Mouse (Mus musculus) intestine, embryonic 16.5 days (tissue): ENCODE measurements around the gene Ferd3l. TPM values are rescaled to one million over a fixed set of nuclear protein-coding genes. Genes with fewer than 3 reads are reported as not detected.

ENCODE experiments used
- ATAC-seq: fragments of 200-750 bp; cut with Nextera tagmentation; 2 replicates; pipeline ENCODE4 v1.8.0; 2017; ENCODE audit warnings: moderate TSS enrichment, moderate library complexity
- H3K27ac ChIP-seq: fragments of 300-500 bp; sonication (generic); 2 replicates; pipeline ENCODE4 v1.5.1; 2014; ENCODE audit warnings: mild to moderate bottlenecking, low read length
- H3K27me3 ChIP-seq: fragments of 300-500 bp; sonication (generic); replicated peaks from 2 replicates; pipeline ENCODE4 v1.6.1; 2014; ENCODE audit warnings: low read length, control low read depth, mixed read lengths; ENCODE audit not compliant: control insufficient read depth, insufficient read depth
- H3K36me3 ChIP-seq: fragments of 300-500 bp; sonication (generic); 2 replicates; pipeline ENCODE4 v1.6.1; 2014; ENCODE audit warnings: low read length, control low read depth; ENCODE audit not compliant: control insufficient read depth, insufficient read depth
- H3K4me1 ChIP-seq: fragments of 300-500 bp; sonication (generic); 2 replicates; pipeline ENCODE4 v1.6.1; 2014; ENCODE audit warnings: low read length, control low read depth, mixed read lengths; ENCODE audit not compliant: control insufficient read depth, insufficient read depth
- H3K4me2 ChIP-seq: fragments of 300-500 bp; sonication (generic); 2 replicates; pipeline ENCODE4 v1.6.1; 2014; ENCODE audit warnings: low read depth, low read length, control low read depth
- H3K4me3 ChIP-seq: fragments of 300-500 bp; sonication (generic); 2 replicates; pipeline ENCODE4 v1.5.1; 2014; ENCODE audit warnings: mild to moderate bottlenecking, low read length
- H3K9ac ChIP-seq: fragments of 300-500 bp; sonication (generic); 2 replicates; pipeline ENCODE4 v1.6.1; 2014; ENCODE audit warnings: low read depth, low read length
- H3K9me3 ChIP-seq: fragments of 300-500 bp; sonication (generic); 2 replicates; pipeline ENCODE4 v1.6.1; 2016; ENCODE audit warnings: low read length, control low read depth; ENCODE audit not compliant: control insufficient read depth
- WGBS: fragments of 180-500 bp; shearing (Covaris S2); extraction: QIAGEN DNeasy Blood & Tissue Kit; methylation state at CpG from one replicate; pipeline ENCODE4 v1.1.7; 2014; 5-methylcytosine and 5-hydroxymethylcytosine counted together
- polyA plus RNA-seq: library from polyadenylated mRNA; unstranded; fragments of >200 nt; fragmentation: Nextera tagmentation; extraction: Ambion mirVana; gene quantifications from 2 replicates; pipeline ENCODE4 v1.2.1, GENCODE M21; 2015

Ferd3l gene
- polyA plus RNA-seq, 1 experiment from 2014 or later, result not detected

GRCm38 (mm10) chr12:33956576-33957399 is 28.6 kb downstream of the Ferd3l start:
- no peak overlapping the region for H3K27ac ChIP-seq
- H3K36me3 ChIP-seq, result no peaks in the 10 kb centered on the region
- peak overlapping the region; percentile 83 for H3K4me2 ChIP-seq
- H3K9ac ChIP-seq, result peak overlapping the region; percentile 57
- WGBS, result 2% methylated on average over 41 of the region's 43 CpGs
- peak overlapping the region; percentile 64 for H3K4me3 ChIP-seq
- H3K9me3 ChIP-seq, result no peaks in the 10 kb centered on the region
- ATAC-seq, result peak; percentile 43
- H3K4me1 ChIP-seq, result peaks cover 20% of the 10 kb centered on the region; the same call in 1 of the 2 replicates
- H3K27me3 ChIP-seq, result peaks cover 55% of the 10 kb centered on the region

DNA sequence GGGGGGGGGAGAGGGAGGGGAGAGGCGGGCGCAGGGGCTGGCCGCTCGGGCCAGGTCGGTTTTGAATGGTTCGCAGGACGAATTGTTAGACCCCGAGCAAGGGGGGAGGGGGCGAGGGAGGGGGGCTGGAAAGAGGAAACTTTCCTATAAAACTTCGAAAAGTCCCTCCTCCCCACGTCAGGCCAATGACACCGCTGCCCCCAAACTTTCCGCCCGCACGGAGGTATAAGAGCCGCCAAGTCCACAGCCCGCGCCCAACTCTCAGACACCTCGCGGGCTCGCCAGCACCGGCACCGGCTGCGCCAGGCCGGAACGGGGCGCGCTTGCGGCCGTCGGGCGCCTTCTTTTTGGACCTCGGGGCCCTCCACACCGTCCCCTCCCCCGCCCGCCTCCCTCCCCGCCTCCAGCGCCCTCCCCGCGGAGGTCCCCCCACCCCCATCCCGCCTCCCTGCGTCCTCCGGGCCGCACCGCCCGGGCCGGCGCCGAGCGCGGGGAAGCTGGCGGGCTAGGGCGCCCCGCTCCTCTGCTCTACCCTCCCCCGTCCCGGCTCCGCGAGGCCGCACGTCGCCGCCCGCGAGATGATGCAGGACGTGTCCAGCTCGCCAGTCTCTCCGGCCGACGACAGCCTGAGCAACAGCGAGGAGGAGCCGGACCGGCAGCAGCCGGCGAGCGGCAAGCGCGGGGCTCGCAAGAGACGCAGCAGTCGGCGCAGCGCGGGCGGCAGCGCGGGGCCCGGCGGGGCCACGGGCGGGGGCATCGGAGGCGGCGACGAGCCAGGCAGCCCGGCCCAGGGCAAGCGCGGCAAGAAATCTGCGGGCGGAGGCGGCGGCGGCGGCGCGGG is 29.4 kb downstream of the Ferd3l start, which contains the start of gene Twist1:
TSS of gene Twist1 (plus strand) at position 272 of the 841 bp plus-strand sequence.
- H3K4me1 ChIP-seq, result peaks cover 20% of the 10 kb centered on the region; the same call in 1 of the 2 replicates
- peak; percentile 81 for ATAC-seq
- H3K36me3 ChIP-seq, result no peaks in the 10 kb centered on the region
- WGBS, result under 1% methylated on average over 89 of the region's 105 CpGs
- peak within 1 kb of the TSS; percentile 83 for H3K4me2 ChIP-seq
- no peaks in the 10 kb centered on the region for H3K9me3 ChIP-seq
- peak within 1 kb of the TSS; percentile 23; the same call in 1 of the 2 replicates for H3K27ac ChIP-seq
- H3K27me3 ChIP-seq, result peaks cover 58% of the 10 kb centered on the region
- peak within 1 kb of the TSS; percentile 72 for H3K9ac ChIP-seq
- H3K4me3 ChIP-seq, result peak within 1 kb of the TSS; percentile 64

DNA sequence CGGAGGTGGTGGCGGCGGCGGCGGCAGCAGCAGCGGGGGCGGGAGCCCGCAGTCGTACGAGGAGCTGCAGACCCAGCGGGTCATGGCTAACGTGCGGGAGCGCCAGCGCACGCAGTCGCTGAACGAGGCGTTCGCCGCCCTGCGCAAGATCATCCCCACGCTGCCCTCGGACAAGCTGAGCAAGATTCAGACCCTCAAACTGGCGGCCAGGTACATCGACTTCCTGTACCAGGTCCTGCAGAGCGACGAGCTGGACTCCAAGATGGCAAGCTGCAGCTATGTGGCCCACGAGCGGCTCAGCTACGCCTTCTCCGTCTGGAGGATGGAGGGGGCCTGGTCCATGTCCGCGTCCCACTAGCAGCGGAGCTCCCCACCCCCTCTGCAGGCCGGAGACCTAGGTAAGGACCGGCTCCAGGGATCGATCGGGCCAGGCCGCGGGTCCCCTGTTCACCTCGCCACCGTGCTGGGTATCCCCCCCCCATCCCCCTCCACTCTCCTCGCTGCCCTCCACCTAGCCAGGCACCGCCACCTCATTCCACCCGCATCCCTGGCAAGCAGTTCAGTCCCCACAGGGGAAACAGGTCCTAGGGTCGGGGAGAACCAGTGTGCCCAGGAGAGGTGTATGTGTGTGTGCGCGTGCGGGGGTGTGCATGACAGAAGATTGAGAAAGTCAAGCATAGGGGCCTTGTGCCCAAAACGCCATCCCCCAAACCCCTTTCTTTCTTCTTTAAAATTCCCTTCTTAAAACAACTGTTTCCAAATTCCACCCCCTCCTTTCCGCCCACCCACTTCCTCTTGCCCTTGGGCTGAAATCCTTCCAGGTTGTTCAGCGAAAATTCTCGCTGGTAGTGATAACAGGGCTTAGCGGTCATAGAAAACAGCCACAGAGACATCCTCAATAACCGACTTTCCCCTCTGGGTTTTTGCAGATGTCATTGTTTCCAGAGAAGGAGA is 30.3 kb downstream of the Ferd3l start:
- 0 out of 2 replicates have a peak overlapping the region, but pooled peaks have one; percentile 23 for H3K27ac ChIP-seq

DNA sequence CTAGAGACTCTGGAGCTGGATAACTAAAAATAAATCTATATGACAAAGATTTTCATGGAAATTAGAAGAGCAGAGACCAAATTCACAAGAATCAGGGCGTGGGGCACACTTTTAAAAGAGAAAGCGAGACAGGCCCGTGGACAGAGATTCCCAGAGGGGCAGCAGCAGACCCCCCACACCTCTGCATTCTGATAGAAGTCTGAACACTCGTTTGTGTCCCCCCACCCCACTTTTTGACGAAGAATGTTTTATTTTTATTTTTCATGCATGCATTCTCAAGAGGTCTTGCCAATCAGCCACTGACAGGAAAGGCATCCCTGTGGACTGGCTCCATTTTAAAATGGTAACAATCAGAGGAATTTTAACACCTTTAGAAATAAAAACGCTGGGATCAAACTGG is 31.0 kb downstream of the Ferd3l start:
- no peak overlapping the region for H3K27ac ChIP-seq
- H3K9ac ChIP-seq, result peak overlapping the region; percentile 72; the same call in 1 of the 2 replicates
- peaks cover 67% of the 10 kb centered on the region for H3K27me3 ChIP-seq
- peak overlapping the region; percentile 64 for H3K4me3 ChIP-seq
- no peaks in the 10 kb centered on the region for H3K36me3 ChIP-seq
- peaks cover 20% of the 10 kb centered on the region; the same call in 1 of the 2 replicates for H3K4me1 ChIP-seq
- H3K4me2 ChIP-seq, result peak overlapping the region; percentile 83
- WGBS, result 10% methylated on average over 6 of the region's 6 CpGs
- no peaks in the 10 kb centered on the region for H3K9me3 ChIP-seq
- no peak for ATAC-seq

More for the DNA sequence above, 30.3 kb downstream of the Ferd3l start:
- peaks cover 20% of the 10 kb centered on the region; the same call in 1 of the 2 replicates for H3K4me1 ChIP-seq
- H3K36me3 ChIP-seq, result no peaks in the 10 kb centered on the region
- peak overlapping the region; percentile 72 for H3K9ac ChIP-seq
- peaks cover 61% of the 10 kb centered on the region for H3K27me3 ChIP-seq
- under 1% methylated on average over 49 of the region's 56 CpGs for WGBS
- ATAC-seq, result peak; percentile 21; the same call in 1 of the 2 replicates
- no peaks in the 10 kb centered on the region for H3K9me3 ChIP-seq
- H3K4me2 ChIP-seq, result peak overlapping the region; percentile 83
- peak overlapping the region; percentile 64 for H3K4me3 ChIP-seq

- Histone ChIP-seq H3K36me3 (no peaks in the 10 kb centered on the region), H3K27ac (no peak overlapping the region), H3K4me3 (no peak overlapping the region), H3K9ac (no peak overlapping the region), H3K4me2 (no peak overlapping the region), H3K9me3 (no peaks in the 10 kb centered on the region), H3K27me3 (peaks cover 70% of the 10 kb centered on the region), H3K4me1 (peaks cover 20% of the 10 kb centered on the region; the same call in 1 of the 2 replicates)
- ATAC-seq, result no peak
- WGBS, result 11% methylated on average over 3 of the region's 3 CpGs
These were observed 31.6 kb downstream of the Ferd3l start for GRCm38 (mm10) chr12:33959846-33960245.

DNA sequence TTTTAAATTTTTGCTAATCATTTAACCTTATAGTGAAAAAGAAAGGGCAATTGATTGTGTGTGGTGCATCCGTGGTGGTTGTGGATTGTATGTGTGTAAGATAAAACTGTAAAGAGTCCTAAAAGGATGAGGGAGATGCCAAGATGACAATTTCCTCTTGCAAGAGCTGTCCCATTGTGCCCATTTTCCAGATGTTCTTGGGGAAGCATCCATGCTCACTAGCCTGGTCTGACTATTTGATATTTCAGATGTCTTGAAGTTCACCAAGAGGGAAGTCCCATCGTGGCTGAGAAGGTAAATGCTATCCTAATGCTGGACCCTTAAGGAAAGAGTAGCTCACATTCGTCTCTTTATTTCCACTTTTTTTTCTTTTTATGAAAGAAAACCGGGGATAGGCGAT is 32.8 kb downstream of the Ferd3l start:
- no peak overlapping the region for H3K27ac ChIP-seq
- H3K4me3 ChIP-seq, result no peak overlapping the region
- no peaks in the 10 kb centered on the region for H3K9me3 ChIP-seq
- ATAC-seq, result no peak
- H3K9ac ChIP-seq, result no peak overlapping the region
- peaks cover 18% of the 10 kb centered on the region; the same call in 1 of the 2 replicates for H3K4me1 ChIP-seq
- 37% methylated on average over 5 of the region's 5 CpGs for WGBS
- H3K27me3 ChIP-seq, result peaks cover 62% of the 10 kb centered on the region
- H3K4me2 ChIP-seq, result no peak overlapping the region
- no peaks in the 10 kb centered on the region for H3K36me3 ChIP-seq

- no peak for ATAC-seq
- Histone ChIP-seq H3K27ac (no peak overlapping the region), H3K9ac (no peak overlapping the region), H3K36me3 (no peaks in the 10 kb centered on the region), H3K4me2 (no peak overlapping the region), H3K27me3 (peaks cover 59% of the 10 kb centered on the region), H3K4me3 (no peak overlapping the region), H3K9me3 (no peaks in the 10 kb centered on the region), H3K4me1 (peaks cover 13% of the 10 kb centered on the region)
- 22% methylated on average over 17 of the region's 17 CpGs for WGBS
These were observed 34.0 kb downstream of the Ferd3l start for GRCm38 (mm10) chr12:33962118-33962772.

GRCm38 (mm10) chr12:33962773-33963130 is 34.5 kb downstream of the Ferd3l start:
- ATAC-seq, result no peak
- WGBS, result 26% methylated on average over 9 of the region's 9 CpGs
- Histone ChIP-seq H3K9ac (no peak overlapping the region), H3K27ac (no peak overlapping the region), H3K4me2 (no peak overlapping the region), H3K36me3 (no peaks in the 10 kb centered on the region), H3K9me3 (no peaks in the 10 kb centered on the region), H3K4me3 (no peak overlapping the region), H3K4me1 (peaks cover 9% of the 10 kb centered on the region), H3K27me3 (peaks cover 59% of the 10 kb centered on the region)
